ENCODE assay signal across 8 mouse cellular contexts in the genomic region with DNA sequence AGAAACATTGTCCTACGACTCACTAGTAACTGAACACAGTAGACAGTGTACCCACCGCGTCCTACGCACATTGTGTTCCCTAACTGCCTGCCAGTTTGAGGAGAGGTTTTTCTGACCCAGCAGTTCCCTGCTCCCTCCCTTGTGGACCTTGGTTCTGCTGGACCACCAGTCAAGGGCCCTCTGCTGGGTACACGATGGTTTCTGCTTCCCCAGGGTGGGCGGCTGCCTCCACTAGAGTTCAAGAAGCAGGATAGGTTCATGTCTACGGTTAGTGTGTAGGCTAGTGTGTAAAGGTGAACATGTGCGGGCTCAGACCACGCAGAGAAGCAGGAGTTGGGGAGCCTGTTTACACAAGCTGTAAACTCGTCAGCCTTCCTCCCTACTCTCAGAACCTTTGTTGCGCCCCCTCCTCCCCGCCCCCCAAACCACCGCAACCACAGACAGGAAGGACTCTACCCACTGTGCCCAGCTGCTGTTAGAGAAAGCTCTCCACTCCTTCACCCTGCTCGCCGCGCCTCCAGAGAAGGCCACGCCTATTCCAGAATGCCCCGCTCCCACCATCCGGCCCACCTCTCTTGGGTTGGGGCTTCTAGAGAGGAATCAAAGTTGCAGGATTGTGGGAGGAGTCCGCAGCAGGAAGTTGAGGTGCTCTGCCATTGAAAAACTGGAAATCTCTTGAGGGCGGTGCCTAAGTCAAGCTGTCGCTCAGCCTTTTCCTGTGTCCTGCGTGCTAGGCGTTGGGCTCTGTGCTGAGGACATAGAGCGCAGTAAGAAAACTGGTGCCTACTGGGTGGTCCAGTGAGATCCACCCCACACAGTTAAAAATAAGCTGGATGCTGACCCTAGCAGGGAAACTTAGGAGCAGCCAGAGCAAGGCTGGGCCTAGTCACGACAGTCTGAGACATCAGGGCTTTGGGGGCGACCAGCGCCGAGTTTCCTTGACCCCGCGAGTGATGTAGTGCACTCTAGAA. TPM values are rescaled to one million over a fixed set of nuclear protein-coding genes. Genes with fewer than 3 reads are reported as not detected.
DNase-seq lines count a peak whose midpoint lies in the region; ATAC-seq and TF ChIP-seq lines count a peak whose summit lies in the region.

A gene (minus strand): TSS at position 906 of the 971 bp plus-strand sequence.

- ATAC-seq in forebrain, embryonic 15.5 days (replicated peaks), result peak; percentile 92
- ATAC-seq in neutrophil, adult 5-6 weeks (ENCODE audit: extremely low read depth, insufficient number of reproducible peaks, low FRiP score, poor library complexity, severe bottlenecking), result peak; percentile 85

- in situ Hi-C loops in ES-E14 (cut with MboI; ENCODE audit: low sequenced_read_pairs in 2 of 2, unreplicated experiment in 2 of 2), result no loop called here

- H3K4me2 ChIP-seq in forebrain, embryonic 15.5 days (replicated peaks), result peak within 1 kb of the TSS; percentile 54

- peak within 1 kb of the TSS; percentile 96 for H3K9ac ChIP-seq in ES-E14 (ENCODE audit: insufficient read depth, low read depth, low read length, poor library complexity, severe bottlenecking)
- H3K9ac ChIP-seq in forebrain, embryonic 15.5 days (replicated peaks), result peak within 1 kb of the TSS; percentile 46

- TF ChIP-seq CTCF in lung, adult 2 months (IDR thresholded peaks at IDR 0.05; ENCODE audit: insufficient read depth, low read length), result no peak
- TF ChIP-seq CTCF in thymus, adult 2 months (IDR thresholded peaks at IDR 0.05; ENCODE audit: borderline replicate concordance, control insufficient read depth, extremely low read depth, insufficient read depth, low read length, poor library complexity), result no peak

- peak within 1 kb of the TSS; percentile 81 to 92 for H3K4me3 ChIP-seq in ES-E14 (ENCODE audit: insufficient read depth in 1 of 2, low read depth in 1 of 2, low read length in 2 of 2, poor library complexity in 1 of 2, severe bottlenecking in 1 of 2)
- H3K4me3 ChIP-seq in forebrain, embryonic 15.5 days, result peak within 1 kb of the TSS; percentile 45
- H3K4me3 ChIP-seq in lung, adult 2 months (replicated peaks; ENCODE audit: extremely low read depth, low read depth, low read length), result peak within 1 kb of the TSS; percentile 71
- H3K4me3 ChIP-seq in thymus, adult 2 months (ENCODE audit: control insufficient read depth, insufficient read depth, low read length), result peak within 1 kb of the TSS; percentile 40

- TF ChIP-seq POLR2A in lung, adult 2 months (IDR thresholded peaks at IDR 0.05; ENCODE audit: borderline replicate concordance, extremely low read depth, low read depth, low read length), result peak; percentile 97
- peak; percentile 85 for TF ChIP-seq POLR2A in thymus, adult 2 months (IDR thresholded peaks at IDR 0.05; ENCODE audit: control insufficient read depth, extremely low read depth, insufficient read depth, low read length, poor library complexity)

- 10% methylated on average over 31 of the region's 31 CpGs for WGBS in forebrain, embryonic 15.5 days
- 2% methylated on average over 31 of the region's 31 CpGs for WGBS in lung, adult 2 months
- WGBS in thymus, adult 2 months, result 5% methylated on average over 31 of the region's 31 CpGs

- 0 out of 2 replicates have a peak, but pooled peaks cover 4% of the 10 kb centered on the region for H3K27me3 ChIP-seq in forebrain, embryonic 15.5 days
- no peaks in the 10 kb centered on the region for H3K27me3 ChIP-seq in thymus, adult 2 months (ENCODE audit: control insufficient read depth, insufficient read depth, low read length)

- H3K4me1 ChIP-seq in ES-E14 (ENCODE audit: control insufficient read depth in 2 of 2, insufficient read depth in 2 of 2, low read length in 2 of 2, poor library complexity in 1 of 2), result peaks cover 2 to 6% of the 10 kb centered on the region in 2 experiments; a peak in 3 of 4 replicates
- peaks cover 18% of the 10 kb centered on the region; the same call in 1 of the 2 replicates for H3K4me1 ChIP-seq in forebrain, embryonic 15.5 days
- no peaks in the 10 kb centered on the region for H3K4me1 ChIP-seq in lung, adult 2 months (ENCODE audit: control insufficient read depth, insufficient read depth, low read length)
- H3K4me1 ChIP-seq in thymus, adult 2 months (replicated peaks; ENCODE audit: control insufficient read depth, insufficient read depth, low read length), result peaks cover 24% of the 10 kb centered on the region

- no peaks in the 10 kb centered on the region for H3K9me3 ChIP-seq in ES-E14 (ENCODE audit: control insufficient read depth, insufficient read depth, low read depth, low read length)
- H3K9me3 ChIP-seq in forebrain, embryonic 15.5 days, result no peaks in the 10 kb centered on the region

- peak within 1 kb of the TSS; percentile 100 for H3K27ac ChIP-seq in ES-E14 (ENCODE audit: insufficient read depth, low read depth, low read length, poor library complexity, severe bottlenecking)
- H3K27ac ChIP-seq in forebrain, embryonic 15.5 days (replicated peaks), result peak within 1 kb of the TSS; percentile 41
- H3K27ac ChIP-seq in thymus, adult 2 months (ENCODE audit: control insufficient read depth, insufficient read depth, low read length), result peak within 1 kb of the TSS; percentile 87

- DNase-seq in ES-E14 (ENCODE audit: low read depth, low spot score), result peak; percentile 95
- DNase-seq in cerebellum, adult 11-12 months, result peak; percentile 80
- DNase-seq in heart, postnatal 25 days (ENCODE audit: low spot score), result peak; percentile 84
- DNase-seq in layer of hippocampus, adult 18-20 months (ENCODE audit: low spot score in 2 of 2), result peak; percentile 81 to 84
- DNase-seq in lung, adult 2 months, result peak; percentile 73
- DNase-seq in thymus, adult 2 months, result peak; percentile 93

- intact Hi-C loops in heart, postnatal 25 days (cut with DNase I), result loop anchor here (2.0 kb wide), 1 partner anchor 32 kb away; no protein-coding TSS in a partner anchor

- peaks cover 3% of the 10 kb centered on the region for H3K36me3 ChIP-seq in ES-E14 (ENCODE audit: control insufficient read depth, insufficient read depth, low read length, poor library complexity, severe bottlenecking)
- H3K36me3 ChIP-seq in forebrain, embryonic 15.5 days, result no peaks in the 10 kb centered on the region
- H3K36me3 ChIP-seq in thymus, adult 2 months (ENCODE audit: control insufficient read depth, insufficient read depth, low read length), result no peaks in the 10 kb centered on the region

TF ChIP-seq in ES-E14, 5 proteins besides CTCF, POLR2A, EP300 and RAD21:
- TF ChIP-seq MAFK (IDR thresholded peaks at IDR 0.05; ENCODE audit: insufficient read depth, low read depth, low read length) (no peak), HCFC1 (IDR thresholded peaks at IDR 0.05; ENCODE audit: borderline replicate concordance, insufficient read depth, low read length) (0 out of 2 replicates have a peak, but pooled peaks have one; percentile 16), ZC3H11A (IDR thresholded peaks at IDR 0.05; ENCODE audit: borderline replicate concordance, low read depth, low read length) (no peak), CHD2 (IDR thresholded peaks at IDR 0.05; ENCODE audit: low read depth, low read length) (no peak)

RNA-seq across cellular contexts. Expression of the gene that starts here (rescaled TPM):
- total RNA-seq in ES-E14 (2012; rRNA removed), result 19.9 and 26.9 TPM in 2 replicates
- polyA plus RNA-seq in forebrain, embryonic 15.5 days (2015; fragmentation: Nextera tagmentation; extraction: Ambion mirVana), result 26.9 and 30.2 TPM in 2 replicates
- 1 to 10 TPM; 3.4 to 4.8 TPM for total RNA-seq in heart, postnatal 25 days (2021)
- total RNA-seq in layer of hippocampus, adult 18-20 months (2021), result 10 to 100 TPM; 28.0 to 29.6 TPM
- polyA plus RNA-seq in lung, adult 2 months (2012; rRNA removed), result 14.9 and 15.2 TPM in 2 replicates
- total RNA-seq in neutrophil, adult 5-6 weeks (2017), result not detected in 2 replicates
- 2.5 and 3.0 TPM in 2 replicates for polyA plus RNA-seq in thymus, adult 2 months (2012; rRNA removed)

Comparison
In these comparisons a context has a peak if more than half of its experiments do, and no peak if none do; other contexts are left out.
1. Peak in every context shown above with its lines: DNase-seq, ATAC-seq, H3K4me3 ChIP-seq and H3K27ac ChIP-seq.
2. Peak in ATAC-seq in neutrophil, adult 5-6 weeks; RNA of the gene not detected or under 1 TPM.
3. H3K27ac ChIP-seq: peak in every context shown above with its lines; median percentile 100 in ES-E14; 87 in thymus, adult 2 months; 41 in forebrain, embryonic 15.5 days.